Mouse (Mus musculus) lung, embryonic 16.5 days (tissue): ENCODE results near the gene Itprid2. TPM values are rescaled to one million over a fixed set of nuclear protein-coding genes. Genes with fewer than 3 reads are reported as not detected.

Experiments used
- ATAC-seq: fragments of 200-750 bp; cut with Nextera tagmentation; 2 replicates; pipeline ENCODE4 v1.8.0; 2017; ENCODE audit warnings: low read depth, mild to moderate bottlenecking, moderate library complexity
- H3K27ac ChIP-seq: fragments of 300-500 bp; sonication (generic); 2 replicates; pipeline ENCODE4 v1.5.1; 2014; ENCODE audit warnings: mild to moderate bottlenecking, control low read depth, low read length
- H3K27me3 ChIP-seq: fragments of 300-500 bp; sonication (generic); 2 replicates; pipeline ENCODE4 v1.6.1; 2014; ENCODE audit warnings: low read depth, low read length, mixed read lengths; ENCODE audit not compliant: control insufficient read depth, insufficient read depth
- H3K36me3 ChIP-seq: fragments of 300-500 bp; sonication (generic); 2 replicates; pipeline ENCODE4 v1.6.1; 2014; ENCODE audit warnings: low read length; ENCODE audit not compliant: control insufficient read depth, insufficient read depth
- H3K4me1 ChIP-seq: fragments of 300-500 bp; sonication (generic); replicated peaks from 2 replicates; pipeline ENCODE4 v1.6.1; 2014; ENCODE audit warnings: low read length, mixed read lengths; ENCODE audit not compliant: control insufficient read depth, insufficient read depth
- H3K4me2 ChIP-seq: fragments of 300-500 bp; sonication (generic); 2 replicates; pipeline ENCODE4 v1.6.1; 2014; ENCODE audit warnings: low read depth, low read length, control low read depth
- H3K4me3 ChIP-seq: fragments of 300-500 bp; sonication (generic); 2 replicates; pipeline ENCODE4 v1.5.1; 2014; ENCODE audit warnings: mild to moderate bottlenecking, low read length, control low read depth
- H3K9ac ChIP-seq: fragments of 300-500 bp; sonication (generic); 2 replicates; pipeline ENCODE4 v1.6.1; 2014; ENCODE audit warnings: low read length, control low read depth
- H3K9me3 ChIP-seq: fragments of 300-500 bp; sonication (generic); 2 replicates; pipeline ENCODE4 v1.6.1; 2016; ENCODE audit warnings: low read length; ENCODE audit not compliant: control insufficient read depth
- WGBS: fragments of 180-500 bp; shearing (Covaris S2); extraction: QIAGEN DNeasy Blood & Tissue Kit; methylation state at CpG from one replicate; pipeline ENCODE4 v1.1.7; 2014; 5-methylcytosine and 5-hydroxymethylcytosine counted together
- polyA plus RNA-seq: library from polyadenylated mRNA; unstranded; fragments of >200 nt; fragmentation: Nextera tagmentation; extraction: Ambion mirVana; gene quantifications from 2 replicates; pipeline ENCODE4 v1.2.1, GENCODE M21; 2015

Itprid2 gene
- polyA plus RNA-seq, 1 experiment from 2014 or later: 8.7 TPM

DNA sequence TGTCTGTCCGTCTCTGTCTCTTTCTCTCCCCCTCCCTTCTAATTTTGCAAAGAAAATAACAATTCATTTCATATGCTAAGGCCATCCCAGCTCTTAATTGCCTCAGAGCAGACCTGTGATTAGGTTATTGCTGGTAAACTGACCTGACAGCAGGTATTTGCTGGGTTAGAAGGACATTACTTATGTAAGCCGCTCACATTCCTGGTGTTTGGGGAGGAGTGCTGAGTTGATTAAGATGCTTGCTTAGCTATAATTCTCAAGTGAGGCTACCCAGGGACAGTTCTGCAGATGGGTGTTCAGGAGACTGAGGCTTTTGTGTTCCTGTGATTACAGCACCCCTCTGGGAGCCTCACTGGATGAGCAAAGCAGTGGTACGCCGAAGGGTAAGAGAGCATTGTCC lies 3.8 kb downstream of the Itprid2 start:
- ATAC-seq: no peak

DNA sequence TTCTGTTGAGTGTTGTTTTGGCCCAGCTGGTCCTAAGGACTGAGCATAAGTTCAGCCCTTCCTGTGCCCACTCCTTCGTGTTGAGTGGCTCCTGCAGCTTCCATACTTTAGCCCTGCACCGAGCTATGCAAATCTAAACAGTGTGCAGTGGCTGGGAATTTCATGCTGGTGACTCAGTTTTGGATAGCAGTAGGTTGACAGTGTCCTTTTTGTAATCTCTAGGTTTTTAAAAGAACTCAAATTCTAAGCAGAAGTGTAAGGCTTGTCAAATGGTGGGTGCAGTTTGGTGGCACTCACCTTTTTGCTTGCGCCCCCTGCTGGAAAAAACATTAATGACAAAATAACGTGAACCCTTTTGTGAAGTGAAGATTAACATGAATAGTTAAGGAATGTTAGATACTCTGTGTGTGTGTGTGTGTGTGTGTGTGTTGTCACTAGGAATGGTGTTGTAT lies 11.1 kb downstream of the Itprid2 start:
- H3K4me3 ChIP-seq: no peak overlapping the region
- no peaks in the 10 kb centered on the region for H3K27me3 ChIP-seq
- peaks cover 2% of the 10 kb centered on the region; the same call in 1 of the 2 replicates for H3K4me1 ChIP-seq
- no peak overlapping the region for H3K27ac ChIP-seq
- peaks cover 21% of the 10 kb centered on the region for H3K36me3 ChIP-seq
- no peak overlapping the region for H3K9ac ChIP-seq
- ATAC-seq: peak; percentile 23; the same call in 1 of the 2 replicates
- H3K4me2 ChIP-seq: no peak overlapping the region
- H3K9me3 ChIP-seq: no peaks in the 10 kb centered on the region
- WGBS: 45% methylated on average over 4 of the region's 4 CpGs

More for the DNA sequence above, 3.8 kb downstream of the Itprid2 start:
- no peak overlapping the region for H3K27ac ChIP-seq
- no peaks in the 10 kb centered on the region for H3K27me3 ChIP-seq
- H3K9ac ChIP-seq: no peak overlapping the region
- 0 out of 2 replicates have a peak overlapping the region, but pooled peaks have one; percentile 10 for H3K4me2 ChIP-seq
- peaks cover 5% of the 10 kb centered on the region; the same call in 1 of the 2 replicates for H3K4me1 ChIP-seq
- peaks cover 10% of the 10 kb centered on the region for H3K36me3 ChIP-seq
- H3K9me3 ChIP-seq: no peaks in the 10 kb centered on the region
- WGBS: 70% methylated on average over 4 of the region's 4 CpGs
- no peak overlapping the region for H3K4me3 ChIP-seq

DNA sequence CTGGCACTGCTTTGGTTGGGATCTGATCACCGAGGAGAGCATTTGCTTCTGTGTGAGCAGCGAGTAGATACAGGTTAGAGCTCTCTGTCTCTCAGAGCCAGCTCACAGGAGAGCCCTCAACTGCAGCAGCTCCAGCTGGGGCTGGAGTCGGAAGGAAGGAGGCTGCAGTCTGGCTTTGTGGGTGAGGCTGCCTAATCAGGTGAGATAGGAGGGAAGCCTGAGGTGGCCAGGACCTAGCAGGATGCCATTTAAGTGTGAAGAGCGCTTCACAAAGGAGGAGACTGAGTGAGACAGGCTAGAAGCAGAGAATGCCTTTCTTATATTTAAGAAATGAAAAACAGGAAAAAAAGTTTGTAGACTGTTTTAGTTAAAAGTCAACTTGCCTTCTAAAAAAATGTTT lies 11.9 kb downstream of the Itprid2 start:
- no peak overlapping the region for H3K27ac ChIP-seq
- H3K4me3 ChIP-seq: no peak overlapping the region
- H3K4me2 ChIP-seq: no peak overlapping the region
- no peak for ATAC-seq
- H3K9me3 ChIP-seq: no peaks in the 10 kb centered on the region
- peaks cover 17% of the 10 kb centered on the region for H3K36me3 ChIP-seq
- H3K4me1 ChIP-seq: peaks cover 2% of the 10 kb centered on the region; the same call in 1 of the 2 replicates
- H3K9ac ChIP-seq: no peak overlapping the region
- WGBS: 73% methylated on average over 4 of the region's 4 CpGs
- no peaks in the 10 kb centered on the region for H3K27me3 ChIP-seq

DNA sequence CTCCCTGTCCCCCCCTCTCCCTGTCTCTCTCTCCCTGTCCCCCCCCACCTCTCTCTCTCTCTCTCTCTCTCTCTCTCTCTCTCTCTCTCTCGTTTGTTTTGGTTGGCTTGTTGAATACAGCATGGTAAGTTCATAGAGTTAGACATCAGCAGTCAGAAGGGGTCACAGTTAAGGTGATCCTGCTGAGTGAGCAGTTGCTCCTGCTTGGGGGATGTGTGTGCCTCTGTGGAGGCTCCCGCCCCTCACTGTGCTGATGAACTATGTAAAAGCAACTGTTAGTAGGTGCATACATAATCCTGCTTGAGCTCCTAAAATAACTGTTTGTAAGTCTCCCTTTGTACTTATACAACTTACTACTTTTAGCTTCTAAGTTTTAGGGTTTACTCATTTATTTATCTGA lies 12.6 kb downstream of the Itprid2 start:
- Histone ChIP-seq H3K27ac (no peak overlapping the region), H3K9me3 (no peaks in the 10 kb centered on the region), H3K9ac (no peak overlapping the region), H3K4me3 (no peak overlapping the region), H3K36me3 (peaks cover 15% of the 10 kb centered on the region), H3K4me1 (peaks cover 2% of the 10 kb centered on the region; the same call in 1 of the 2 replicates), H3K27me3 (no peaks in the 10 kb centered on the region), H3K4me2 (no peak overlapping the region)
- no peak for ATAC-seq
- 56% methylated on average over 2 of the region's 2 CpGs for WGBS

DNA sequence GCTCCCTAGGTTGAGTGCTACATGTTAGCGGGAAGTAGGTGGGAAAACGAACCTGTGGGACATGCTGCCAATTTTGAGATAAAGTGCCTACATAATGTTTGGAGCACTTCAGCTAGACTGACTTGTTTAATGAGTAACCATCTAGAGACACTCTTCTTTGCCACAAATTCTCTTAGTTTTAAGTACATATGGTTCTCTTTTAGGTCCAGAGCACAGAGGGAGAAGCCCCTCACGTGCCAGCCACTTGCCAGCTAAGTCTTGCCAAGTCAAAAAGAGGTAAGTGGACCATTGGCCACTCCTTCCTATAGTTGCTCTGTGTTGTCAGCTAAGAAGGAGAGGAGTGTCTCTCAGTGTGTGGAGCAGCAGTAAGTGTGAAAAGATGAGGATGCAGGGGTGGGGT lies 16.0 kb downstream of the Itprid2 start:
- Histone ChIP-seq H3K9me3 (no peaks in the 10 kb centered on the region), H3K4me1 (no peaks in the 10 kb centered on the region), H3K4me2 (no peak overlapping the region), H3K9ac (no peak overlapping the region), H3K27ac (no peak overlapping the region), H3K27me3 (no peaks in the 10 kb centered on the region), H3K36me3 (peaks cover 5% of the 10 kb centered on the region), H3K4me3 (no peak overlapping the region)
- peak; percentile 92 for ATAC-seq
- 60% methylated on average over 3 of the region's 3 CpGs for WGBS

DNA sequence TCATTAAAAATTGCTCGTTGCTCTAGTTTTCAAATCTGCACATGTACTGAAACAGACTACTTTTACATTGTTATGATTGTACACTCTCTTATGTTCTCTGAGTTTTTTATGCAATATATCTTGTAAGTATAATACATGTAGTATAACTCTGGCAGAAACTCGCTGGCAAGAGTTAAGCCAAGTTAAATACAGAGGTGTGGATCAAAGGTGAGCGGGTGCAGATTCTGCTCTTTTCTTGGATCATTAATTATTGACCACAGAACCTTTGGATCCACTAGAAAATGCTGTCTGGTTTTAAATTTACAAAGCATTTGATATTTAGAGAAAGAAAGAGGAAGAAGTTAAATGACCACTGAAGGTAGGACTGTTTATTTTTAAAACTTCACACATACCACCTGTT lies 16.5 kb downstream of the Itprid2 start:
- Histone ChIP-seq H3K27me3 (no peaks in the 10 kb centered on the region), H3K9me3 (no peaks in the 10 kb centered on the region), H3K9ac (no peak overlapping the region), H3K4me2 (no peak overlapping the region), H3K4me1 (no peaks in the 10 kb centered on the region), H3K27ac (no peak overlapping the region), H3K36me3 (peaks cover 5% of the 10 kb centered on the region), H3K4me3 (no peak overlapping the region)
- ATAC-seq: no peak
- WGBS: 67% methylated on average over 3 of the region's 3 CpGs

DNA sequence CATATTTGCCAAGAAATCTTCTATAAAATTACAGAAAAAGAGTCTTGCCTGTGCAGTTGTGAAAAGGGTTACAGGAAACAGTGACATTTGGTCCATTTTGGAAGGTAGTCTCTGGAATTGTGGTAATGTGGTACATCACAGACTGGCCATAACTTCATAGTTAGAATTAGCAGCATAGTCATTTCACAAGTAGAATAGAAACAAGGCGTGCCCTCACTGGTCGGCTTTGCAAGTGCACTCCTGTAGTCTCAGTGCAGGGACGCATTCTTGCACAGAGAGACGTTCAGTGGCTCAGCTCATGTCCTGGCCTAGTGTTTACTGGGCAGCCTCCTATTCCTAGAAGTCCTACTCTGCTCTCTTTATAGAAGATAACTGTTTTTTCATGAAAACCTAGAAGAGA lies 17.4 kb downstream of the Itprid2 start:
- Histone ChIP-seq H3K9ac (no peak overlapping the region), H3K36me3 (peaks cover 11% of the 10 kb centered on the region), H3K9me3 (no peaks in the 10 kb centered on the region), H3K27me3 (no peaks in the 10 kb centered on the region), H3K4me2 (no peak overlapping the region), H3K27ac (no peak overlapping the region), H3K4me3 (no peak overlapping the region), H3K4me1 (no peaks in the 10 kb centered on the region)
- 76% methylated on average over 4 of the region's 4 CpGs for WGBS
- no peak for ATAC-seq

DNA sequence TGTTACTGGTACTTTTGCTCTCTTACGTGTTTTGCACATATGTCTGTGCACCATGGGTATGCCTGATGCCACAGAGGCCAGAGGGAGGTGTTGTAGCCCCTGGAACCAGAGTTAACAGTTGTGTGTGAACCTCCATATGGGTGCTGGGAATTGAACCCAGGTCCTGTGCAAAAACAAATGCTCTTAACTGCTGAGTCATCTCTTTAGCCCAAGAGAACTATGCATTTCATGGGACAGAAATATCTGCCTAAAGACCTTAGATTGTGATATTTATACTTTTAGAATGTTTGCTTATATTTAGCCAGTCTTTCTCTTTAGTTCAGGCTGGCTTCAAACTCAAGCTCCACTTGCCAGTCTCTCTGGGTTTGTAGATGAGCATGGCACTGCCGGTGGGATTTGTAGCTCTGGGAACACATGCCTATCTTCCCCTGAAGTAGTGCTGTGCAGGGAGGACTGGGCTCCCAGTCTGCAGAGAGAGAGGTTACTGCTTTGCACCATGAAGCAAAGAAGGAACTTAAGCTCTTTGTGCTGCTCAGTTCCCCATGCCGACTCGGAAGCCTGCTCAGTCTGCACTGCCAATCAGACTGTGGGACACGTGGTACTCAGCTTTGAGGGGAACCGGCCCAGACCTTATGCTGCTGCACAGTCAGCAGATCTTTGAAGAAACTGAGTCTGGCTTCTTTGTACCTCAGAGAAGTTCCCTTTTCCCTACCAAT lies 18.1 kb downstream of the Itprid2 start:
- Histone ChIP-seq H3K4me2 (no peak overlapping the region), H3K4me3 (no peak overlapping the region), H3K27me3 (no peaks in the 10 kb centered on the region), H3K4me1 (no peaks in the 10 kb centered on the region), H3K9ac (no peak overlapping the region), H3K36me3 (peaks cover 17% of the 10 kb centered on the region), H3K27ac (no peak overlapping the region), H3K9me3 (no peaks in the 10 kb centered on the region)
- 85% methylated on average over 6 of the region's 6 CpGs for WGBS
- ATAC-seq: 0 out of 2 replicates have a peak, but pooled peaks have one; percentile 18

DNA sequence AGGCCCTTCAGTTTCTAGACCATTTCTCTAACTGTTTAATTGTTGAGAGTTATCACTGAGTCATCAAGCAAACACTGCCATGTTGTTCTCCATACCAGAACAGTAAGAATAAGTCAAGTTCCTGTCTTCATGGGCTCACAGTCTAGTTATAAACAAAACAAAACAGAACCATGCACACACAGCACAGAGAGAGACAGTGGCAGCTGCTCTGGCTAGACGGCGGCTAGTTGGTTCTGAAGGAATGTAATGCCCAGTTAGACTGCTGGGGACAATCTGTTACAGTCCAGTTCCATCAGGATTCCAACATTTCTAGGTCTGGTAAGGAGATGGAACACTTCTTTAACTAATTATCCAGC lies 18.6 kb downstream of the Itprid2 start:
- Histone ChIP-seq H3K9ac (no peak overlapping the region), H3K9me3 (no peaks in the 10 kb centered on the region), H3K27me3 (no peaks in the 10 kb centered on the region), H3K4me2 (no peak overlapping the region), H3K4me3 (no peak overlapping the region), H3K36me3 (peaks cover 17% of the 10 kb centered on the region), H3K4me1 (no peaks in the 10 kb centered on the region), H3K27ac (no peak overlapping the region)
- ATAC-seq: 0 out of 2 replicates have a peak, but pooled peaks have one; percentile 44
- 70% methylated on average over 2 of the region's 2 CpGs for WGBS
